Mouse (Mus musculus) large intestine, adult 2 months (tissue): ENCODE measurements around the gene Slc12a7. TPM values are rescaled to one million over a fixed set of nuclear protein-coding genes. Genes with fewer than 3 reads are reported as not detected.

Experiments
- DNase-seq: peaks from one replicate; pipeline ENCODE4 v3.0.0-alpha.2; 2012; ENCODE audit warnings: low read depth, low spot score
- WGBS: fragments of 180-500 bp; shearing (Covaris S2); methylation state at CpG from one replicate; pipeline ENCODE4 v1.1.7; 2018; 5-methylcytosine and 5-hydroxymethylcytosine counted together
- polyA plus RNA-seq: library from polyadenylated mRNA; depleted of rRNA; stranded (reverse); fragments of >200 nt; gene quantifications from 2 replicates; pipeline ENCODE4 v1.2.3, GENCODE M21; 2012

The Slc12a7 gene
- polyA plus RNA-seq, 1 experiment, result 74.3 TPM

DNA sequence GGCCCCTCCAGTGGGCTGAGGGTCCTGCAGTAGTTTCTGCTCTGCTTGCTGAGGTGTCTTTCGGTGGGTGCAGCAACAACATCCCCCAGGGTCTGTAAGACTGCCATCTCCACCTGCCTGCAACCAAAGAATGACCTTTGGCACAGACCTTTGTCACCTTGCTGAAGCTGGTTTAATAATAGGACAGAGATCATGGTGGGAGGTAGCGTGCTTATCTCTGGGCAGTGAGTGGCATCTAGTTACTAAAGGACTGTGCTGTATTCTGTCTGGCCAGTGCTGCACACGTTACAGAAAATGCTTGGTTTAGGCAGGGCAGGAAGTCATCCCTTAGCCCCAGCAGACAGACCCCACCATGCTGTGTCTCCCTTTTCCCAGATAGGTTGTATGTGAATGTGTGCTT lies 22.9 kb downstream of the Slc12a7 start:
- 72% methylated on average over 3 of the region's 3 CpGs for WGBS
- DNase-seq, result no peak

DNA sequence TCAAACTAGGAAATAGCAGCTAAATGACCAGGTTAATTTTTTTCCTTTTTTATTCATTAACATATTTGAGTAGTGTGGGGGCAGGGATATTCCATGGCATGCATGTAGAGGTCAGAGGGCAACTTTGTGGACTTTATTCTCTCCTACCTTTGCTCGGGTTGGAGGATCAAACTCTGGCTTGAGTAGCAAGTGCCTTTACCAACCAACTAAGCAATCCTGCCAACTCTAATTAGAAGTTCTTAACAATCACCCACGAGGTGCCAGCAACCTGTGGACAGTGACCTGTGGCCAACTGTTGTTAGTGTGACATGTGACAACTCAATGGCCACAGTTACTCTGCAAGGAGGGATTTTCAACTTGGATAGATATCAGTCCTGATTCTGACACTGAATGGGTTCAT lies 24.0 kb downstream of the Slc12a7 start:
- no peak for DNase-seq
- 36% methylated on average over 2 of the region's 2 CpGs for WGBS

DNA sequence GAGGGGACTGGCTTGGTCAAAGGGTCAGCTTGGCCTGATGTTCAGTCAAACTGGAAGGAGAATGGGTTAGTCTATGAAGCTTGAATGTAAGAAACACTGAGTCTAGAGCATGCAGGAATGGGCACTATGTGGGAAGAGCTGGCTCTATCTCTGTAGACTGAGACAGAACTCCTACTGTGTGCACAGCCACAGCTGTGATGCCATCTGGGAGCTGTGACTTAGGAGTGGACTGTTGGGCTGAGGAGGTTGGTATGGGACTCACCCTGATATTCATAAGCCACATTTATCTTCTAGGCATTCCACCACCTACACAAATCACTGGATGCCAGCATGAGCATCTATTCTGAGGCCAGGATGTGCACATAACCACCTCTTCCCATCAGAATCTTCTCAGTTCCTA lies 24.5 kb downstream of the Slc12a7 start:
- no peak for DNase-seq

DNA sequence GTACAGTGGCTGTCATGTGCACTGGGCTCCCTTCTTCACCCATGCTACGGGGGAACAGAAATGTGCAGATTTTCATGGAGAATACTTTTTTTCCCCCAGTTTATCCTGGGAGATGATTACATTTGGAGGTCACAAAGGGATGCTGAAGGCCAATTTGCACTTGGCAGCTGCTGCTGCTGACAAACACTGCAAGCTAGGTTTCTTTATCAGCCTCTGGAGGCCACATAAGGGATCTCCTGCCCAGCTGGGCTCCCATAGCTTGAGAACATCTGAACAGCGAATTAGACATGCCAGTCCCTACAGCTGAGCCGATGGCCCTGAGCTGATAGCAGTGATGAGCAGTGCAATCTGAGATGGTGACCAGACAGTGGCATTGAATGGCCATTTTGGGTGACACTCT lies 26.7 kb downstream of the Slc12a7 start:
- WGBS, result 86% methylated on average over 3 of the region's 3 CpGs
- DNase-seq, result no peak

DNA sequence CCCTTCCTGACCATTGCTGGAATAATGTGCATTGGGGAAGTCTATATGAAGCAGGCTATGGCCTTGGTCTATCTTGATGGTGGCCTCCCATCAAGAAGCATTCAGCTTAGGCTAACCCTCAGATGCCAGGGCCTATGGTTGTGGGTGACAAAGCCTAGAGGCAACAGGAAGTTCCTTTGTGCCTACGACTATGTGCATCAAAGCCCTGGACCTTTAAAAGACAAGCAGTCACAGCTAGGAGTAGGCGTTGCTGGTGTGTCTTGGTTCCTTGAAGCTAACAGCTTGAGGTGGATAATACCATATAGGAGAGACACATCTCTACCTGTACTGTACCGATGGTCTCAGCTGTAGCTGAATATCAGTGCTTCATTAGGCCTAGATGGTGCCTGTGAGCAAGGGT lies 27.2 kb downstream of the Slc12a7 start:
- WGBS, result 92% methylated on average over 3 of the region's 3 CpGs
- DNase-seq, result no peak

DNA sequence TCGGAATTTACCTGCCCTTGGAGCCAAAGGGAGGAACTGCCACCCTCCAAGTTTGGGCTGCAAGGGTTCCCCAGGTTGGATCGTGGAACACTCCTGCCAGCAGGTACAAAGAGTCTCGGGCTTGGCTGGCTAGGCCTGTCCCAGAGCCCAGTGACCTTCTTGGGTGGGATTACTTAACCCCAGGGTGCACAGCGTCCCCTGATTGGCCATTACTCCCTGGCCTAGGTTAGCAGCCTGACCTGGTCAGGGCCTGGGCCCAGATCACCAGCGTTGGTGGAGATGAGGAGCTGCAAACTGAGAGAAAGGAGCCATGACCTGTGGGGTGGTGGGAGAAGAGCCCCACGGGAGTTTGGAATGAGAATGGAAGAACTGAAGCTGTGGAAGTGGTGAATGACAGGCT lies 30.0 kb downstream of the Slc12a7 start:
- DNase-seq, result no peak
- WGBS, result 48% methylated on average over 6 of the region's 6 CpGs

DNA sequence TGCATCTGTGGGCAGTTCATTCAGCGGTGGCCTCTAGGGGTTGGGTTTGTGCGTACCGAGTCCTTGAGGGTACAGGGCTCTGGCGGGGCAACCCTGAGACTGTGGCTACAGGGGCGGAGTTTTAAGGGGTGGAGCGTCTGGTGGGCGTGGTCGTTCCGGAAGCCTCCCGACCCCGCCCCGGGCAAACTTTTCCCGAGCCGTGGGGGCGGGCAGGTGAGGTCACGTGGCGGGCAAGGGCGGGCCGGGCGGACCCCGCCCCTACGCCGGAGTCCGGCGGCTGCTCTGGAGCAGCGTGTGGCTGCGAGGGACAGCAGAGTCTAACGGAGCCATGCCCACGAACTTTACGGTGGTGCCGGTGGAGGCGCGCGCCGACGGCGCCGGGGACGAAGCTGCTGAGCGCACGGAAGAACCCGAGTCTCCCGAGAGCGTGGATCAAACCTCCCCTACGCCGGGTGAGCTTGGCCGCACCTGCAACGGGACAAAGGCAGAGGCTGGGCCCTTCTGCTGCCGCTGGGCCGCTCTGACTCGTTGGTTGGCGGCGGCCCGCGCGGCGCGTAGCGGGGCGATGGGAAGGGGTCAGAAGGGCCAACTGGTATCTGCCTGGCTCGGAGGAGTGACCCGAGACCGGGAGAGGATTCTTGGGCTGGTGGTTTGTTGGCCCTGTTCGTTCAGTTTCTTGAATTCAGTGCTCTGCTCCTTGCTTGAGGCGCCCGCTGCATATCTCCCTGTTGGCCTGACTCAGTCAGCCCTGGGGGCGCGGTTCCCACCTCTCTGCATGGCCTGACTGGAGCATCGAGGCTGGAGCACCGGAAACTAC lies 30.8 kb downstream of the Slc12a7 start:
- DNase-seq, result peak; percentile 78
- 1% methylated on average over 70 of the region's 70 CpGs for WGBS

DNA sequence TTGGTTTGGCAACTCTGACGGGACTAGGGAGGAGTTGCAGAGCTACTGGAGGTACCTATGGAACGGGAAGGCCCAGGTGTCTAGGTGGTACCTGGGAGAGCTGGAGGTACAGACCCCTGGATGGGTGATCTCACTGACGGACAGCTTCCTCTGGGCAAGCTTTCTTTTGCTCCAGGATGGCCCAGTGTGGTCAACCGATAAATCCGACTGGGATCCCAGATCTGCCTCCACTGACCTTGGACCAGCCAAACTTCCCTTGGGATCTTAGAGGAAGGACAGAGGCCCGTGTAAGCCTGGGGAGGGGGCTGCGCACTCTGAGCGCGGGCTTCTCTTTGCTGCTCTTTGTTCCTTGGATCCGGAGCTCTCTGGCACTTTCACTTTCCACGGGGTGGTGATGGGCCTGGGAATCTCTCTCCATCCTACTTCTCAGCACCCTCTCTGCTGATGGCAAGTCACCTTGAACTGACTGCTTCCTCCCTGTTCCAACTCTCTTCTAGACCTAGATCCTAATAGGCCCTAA lies 31.4 kb downstream of the Slc12a7 start:
- DNase-seq, result no peak

DNA sequence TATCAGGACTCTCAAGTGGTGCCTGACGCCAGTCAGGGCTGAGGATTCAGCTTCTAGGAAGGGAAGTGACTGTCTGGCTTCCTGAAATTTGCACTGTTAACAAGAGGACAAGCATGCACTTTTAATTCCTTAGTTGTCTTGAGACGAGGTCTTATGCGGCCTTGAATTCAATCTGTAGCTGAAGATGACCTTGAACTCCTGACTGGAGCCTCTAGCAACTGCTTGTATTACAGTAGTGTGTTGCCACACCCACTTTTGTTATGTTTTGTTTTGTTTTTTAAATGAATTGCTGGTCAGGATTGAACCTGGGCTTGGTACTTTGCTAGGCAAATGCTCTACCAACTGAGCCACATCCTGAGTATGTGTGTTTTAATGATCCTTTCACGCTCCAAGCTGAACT lies 32.5 kb downstream of the Slc12a7 start:
- 35% methylated on average over 4 of the region's 4 CpGs for WGBS
- no peak for DNase-seq

More for the DNA sequence above, 31.4 kb downstream of the Slc12a7 start:
- WGBS, result 1% methylated on average over 11 of the region's 11 CpGs

DNA sequence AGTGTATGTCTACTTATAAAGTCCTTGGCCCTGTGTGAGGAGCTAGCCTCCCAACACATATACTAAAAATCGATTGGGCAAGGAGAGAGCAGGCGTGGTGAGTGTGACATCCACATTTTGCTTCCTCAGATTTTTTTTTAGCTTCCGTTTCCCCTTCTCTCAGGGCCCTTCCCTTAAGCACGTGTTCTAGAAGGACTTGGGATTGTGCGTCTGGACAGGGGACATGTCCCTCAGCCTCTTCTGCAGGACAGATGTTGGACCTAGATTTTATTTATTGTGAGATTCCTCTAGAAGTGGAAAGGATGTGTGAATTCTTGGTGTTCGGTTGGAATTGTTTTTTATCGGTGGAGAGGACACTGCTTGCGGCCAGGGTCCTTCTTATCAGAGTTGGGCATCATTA lies 34.3 kb downstream of the Slc12a7 start:
- WGBS, result 41% methylated on average over 8 of the region's 8 CpGs
- no peak for DNase-seq

DNA sequence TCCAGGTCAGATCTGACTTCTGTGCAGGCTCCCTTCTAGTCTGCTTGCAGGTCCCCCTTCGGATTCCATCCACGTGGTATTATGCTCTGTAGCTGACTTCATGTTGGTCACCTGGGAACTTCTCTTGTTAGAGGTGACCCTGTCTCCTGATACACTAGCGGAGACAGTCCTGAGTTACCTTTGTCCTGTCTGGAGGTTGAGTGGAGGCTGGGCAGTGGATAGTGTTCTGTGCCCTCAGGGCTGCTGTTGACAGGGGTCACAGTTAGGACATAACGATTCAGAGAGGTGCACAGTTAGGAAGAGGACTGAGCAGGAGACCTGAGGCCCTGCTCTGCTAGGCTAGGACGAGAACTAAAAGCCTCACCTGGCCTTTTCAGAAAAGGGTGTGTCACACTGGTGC lies 34.9 kb downstream of the Slc12a7 start:
- no peak for DNase-seq
- 40% methylated on average over 5 of the region's 5 CpGs for WGBS

DNA sequence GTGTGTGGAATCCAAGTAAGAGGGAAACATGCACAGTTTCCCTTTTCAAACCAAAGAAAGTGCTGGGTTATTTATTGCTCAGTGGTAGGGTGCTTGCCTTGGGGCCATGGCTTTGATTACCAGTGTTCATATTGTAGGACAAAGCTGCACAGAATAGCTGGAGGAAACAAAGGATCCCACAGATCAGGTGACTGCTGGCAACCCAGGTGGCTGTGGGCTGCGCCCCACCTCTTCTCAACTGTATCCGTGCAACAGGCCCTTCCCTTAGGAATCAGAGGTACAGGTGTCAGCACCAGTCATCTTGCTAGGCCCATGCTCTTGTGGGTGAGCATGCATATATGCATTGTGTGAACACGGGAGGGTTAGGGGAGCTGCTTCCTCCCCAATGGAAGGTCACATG lies 35.4 kb downstream of the Slc12a7 start:
- DNase-seq, result no peak
- 35% methylated on average over 3 of the region's 3 CpGs for WGBS

DNA sequence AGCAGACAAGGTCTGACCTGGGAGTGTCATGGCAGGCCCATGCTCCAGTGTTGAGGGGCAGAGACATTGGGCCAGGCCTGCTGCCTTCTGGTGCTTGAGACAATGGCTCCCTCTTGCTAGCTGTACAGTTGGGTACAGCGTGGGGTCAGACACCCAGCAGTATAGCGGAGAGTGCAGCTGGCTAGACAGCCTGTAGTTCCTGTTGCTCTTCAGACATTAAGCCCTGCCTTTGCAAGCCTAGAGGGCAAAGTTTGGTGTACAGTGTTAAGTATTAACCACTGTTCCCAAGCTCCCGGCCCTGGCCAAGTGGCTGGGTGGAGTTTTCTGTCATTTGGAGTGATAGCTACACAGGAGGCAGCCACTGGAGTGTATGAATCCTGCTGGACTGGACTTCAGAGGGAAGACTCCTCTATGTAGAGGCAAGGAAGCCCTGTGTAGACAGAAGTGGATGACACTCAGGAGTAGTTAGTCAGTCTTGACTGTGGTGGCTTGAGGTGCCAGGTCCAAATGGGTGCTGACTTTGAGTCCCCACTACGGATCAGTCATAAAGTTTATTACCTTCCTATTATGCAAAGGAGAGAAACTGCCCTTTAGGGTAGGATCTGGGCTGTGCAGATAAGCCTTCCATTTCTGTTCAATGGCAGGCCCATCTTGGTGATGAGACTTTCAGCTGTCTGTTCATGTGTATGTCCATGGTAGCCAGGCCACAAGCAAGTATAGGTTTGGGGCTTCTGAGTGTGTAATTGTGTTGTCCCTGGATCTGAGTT lies 37.2 kb downstream of the Slc12a7 start:
- peak; percentile 82 for DNase-seq
- 27% methylated on average over 4 of the region's 4 CpGs for whole genome bisulfite sequencing

DNA sequence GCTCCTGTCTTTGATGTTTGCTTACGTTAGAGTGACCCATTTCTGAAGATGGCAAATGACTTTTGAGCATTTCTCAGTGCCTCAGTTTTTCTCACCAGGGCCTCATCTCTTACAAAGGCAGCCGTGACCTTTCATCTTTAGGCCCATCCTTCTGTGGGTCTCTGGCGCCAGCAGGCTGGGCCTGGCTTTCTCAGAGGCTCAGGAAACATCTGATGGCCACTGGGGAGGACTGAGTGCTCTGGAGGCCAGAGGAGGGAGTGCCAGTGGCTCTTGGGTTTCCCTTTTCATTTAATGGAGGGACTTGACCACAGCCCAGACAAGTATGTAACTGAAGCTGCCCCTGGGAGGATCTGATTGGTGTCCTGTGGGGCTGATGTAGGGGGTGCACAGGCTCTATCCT lies 38.2 kb downstream of the Slc12a7 start:
- no peak for DNase-seq
- WGBS, result 26% methylated on average over 3 of the region's 3 CpGs

DNA sequence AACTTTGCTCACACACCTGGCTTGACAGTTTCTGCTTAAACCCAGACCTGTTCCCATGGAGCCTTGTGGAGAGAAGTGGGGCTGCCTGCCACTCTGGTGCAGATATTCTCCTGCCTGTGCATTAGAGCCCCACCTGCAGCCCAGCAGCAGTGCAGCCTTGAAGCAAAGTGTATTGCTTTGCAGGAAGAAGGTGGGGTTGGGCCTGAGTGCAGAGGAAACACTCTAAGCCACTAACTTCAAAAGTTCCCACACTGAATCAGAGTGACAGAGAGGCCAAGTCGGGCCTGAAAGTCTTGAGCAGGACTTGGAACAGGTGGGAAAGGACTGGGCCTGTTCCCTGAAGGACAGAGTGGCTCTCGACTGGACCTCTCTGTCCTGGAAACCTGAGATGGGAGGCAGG lies 39.8 kb downstream of the Slc12a7 start:
- 9% methylated on average over 2 of the region's 2 CpGs for WGBS
- DNase-seq, result no peak

DNA sequence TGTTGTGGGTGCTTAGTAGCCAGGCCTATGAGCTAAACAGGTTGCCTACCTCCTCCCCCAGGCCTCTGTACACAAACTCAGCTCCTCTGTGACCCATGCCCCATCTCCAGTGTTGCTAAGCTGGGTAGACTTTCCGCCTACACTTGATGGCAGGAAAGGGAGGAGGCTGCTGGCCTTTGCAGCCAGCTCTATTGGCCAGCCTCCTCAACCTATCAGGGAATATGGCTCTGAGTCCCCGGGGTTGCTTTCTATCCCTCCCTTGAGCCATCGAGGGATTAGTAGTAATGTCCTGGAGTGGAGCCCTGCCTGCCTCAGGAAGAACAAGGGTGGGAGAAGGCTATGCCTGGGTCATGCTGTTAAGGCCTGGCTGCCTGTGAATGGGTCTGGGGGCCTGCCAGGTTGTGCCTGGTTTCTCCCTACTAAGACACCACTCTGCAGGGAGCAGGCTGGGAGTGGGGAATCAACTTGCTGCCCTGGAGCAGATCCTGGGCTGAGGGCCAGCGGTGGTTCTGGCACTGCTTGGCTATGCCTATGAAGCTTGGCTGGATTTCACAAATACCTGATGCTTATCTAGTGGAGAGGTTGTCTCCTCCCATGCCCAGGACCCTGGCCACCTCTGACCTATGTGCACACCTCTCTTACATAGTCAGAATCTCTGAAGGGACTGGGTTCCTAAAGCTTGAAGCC lies 40.8 kb downstream of the Slc12a7 start:
- WGBS, result 25% methylated on average over 4 of the region's 4 CpGs
- no peak for DNase-seq

DNA sequence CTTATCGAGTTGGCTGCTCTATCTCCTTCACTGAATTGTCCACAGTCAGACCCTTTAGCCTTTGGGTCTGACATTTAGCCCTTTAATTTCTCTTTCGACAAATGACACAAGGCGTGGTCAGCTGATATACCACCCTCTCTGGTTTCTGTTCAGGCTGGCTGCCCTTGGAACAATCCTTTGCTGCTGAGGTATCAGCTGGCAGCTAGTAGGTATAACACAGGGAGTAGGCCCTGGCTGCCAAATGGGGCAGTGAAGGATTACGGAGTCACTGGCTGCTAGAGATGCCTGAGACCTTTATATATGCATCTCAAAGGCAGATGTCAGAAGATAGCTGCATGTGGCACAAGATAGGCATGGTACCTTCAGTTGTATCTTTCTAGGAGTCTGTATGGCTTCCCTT lies 42.9 kb downstream of the Slc12a7 start:
- DNase-seq, result no peak
- 53% methylated on average over 4 of the region's 4 CpGs for WGBS

DNA sequence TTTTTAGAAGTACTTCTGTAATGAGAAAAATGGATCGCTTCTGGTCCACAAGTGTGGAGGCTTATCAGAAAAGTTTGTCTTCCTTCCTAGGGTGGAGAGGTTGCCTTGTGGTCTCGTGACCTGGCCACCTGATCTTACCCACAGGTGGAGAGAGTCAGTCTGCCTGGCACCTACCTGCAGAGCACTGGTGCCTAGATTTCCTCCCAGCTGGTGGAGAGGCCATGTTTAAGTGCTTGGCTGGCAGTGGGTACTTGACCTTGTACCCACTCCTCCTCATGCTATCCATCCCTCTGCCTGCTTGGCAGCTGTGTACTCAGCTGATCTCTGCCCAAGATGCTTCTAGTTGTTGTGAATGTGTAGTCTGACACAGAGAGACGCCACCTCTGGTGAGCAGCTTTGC lies 44.7 kb downstream of the Slc12a7 start:
- no peak for DNase-seq
- 73% methylated on average over 3 of the region's 3 CpGs for WGBS

DNA sequence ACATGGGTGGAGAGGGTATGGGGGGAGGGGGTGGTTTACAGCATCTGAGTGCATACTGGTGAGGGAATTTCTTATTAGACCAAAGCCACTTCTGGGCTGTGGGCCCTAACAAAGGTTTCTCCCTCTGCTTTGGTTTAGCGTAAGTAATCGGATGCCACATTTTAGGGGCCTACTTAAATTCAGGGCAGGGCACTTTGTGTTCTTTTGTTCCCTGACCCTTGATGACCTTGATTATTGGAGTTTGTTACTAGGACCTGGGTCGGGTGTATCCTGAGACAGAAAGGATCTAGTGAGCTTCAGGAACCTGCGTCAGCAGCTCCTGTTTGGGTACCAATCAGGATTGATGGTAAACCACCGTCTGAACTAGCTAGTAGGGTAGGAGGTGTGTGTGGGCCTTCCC lies 49.6 kb downstream of the Slc12a7 start:
- WGBS, result 63% methylated on average over 5 of the region's 5 CpGs

DNA sequence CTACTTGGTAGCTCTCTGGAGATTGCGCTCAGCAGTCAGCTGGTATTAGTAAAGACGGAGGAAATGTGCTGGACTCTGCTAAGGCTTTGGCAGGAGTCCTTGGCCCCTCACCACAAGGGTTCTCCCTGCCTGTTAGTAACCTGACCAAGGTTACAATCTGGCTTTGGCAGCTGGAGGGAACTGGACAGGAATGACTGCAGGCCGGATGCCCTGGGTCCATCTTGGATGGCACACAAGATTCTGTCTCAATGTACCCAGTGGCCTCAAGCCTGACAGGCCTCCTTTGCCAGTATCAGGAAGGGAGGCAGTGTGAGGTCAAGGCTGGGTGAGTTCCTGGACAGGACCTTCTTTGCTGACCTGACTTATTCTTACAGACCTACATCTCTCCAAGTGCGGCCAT lies 59.3 kb downstream of the Slc12a7 start:
- 93% methylated on average over 4 of the region's 4 CpGs for WGBS
- DNase-seq, result no peak

More for the DNA sequence above, 49.6 kb downstream of the Slc12a7 start:
- no peak for DNase-seq
